Mouse (Mus musculus) CH12.LX (cell line): Measurements from ENCODE around the gene Cdc42. TPM values are rescaled to one million over a fixed set of nuclear protein-coding genes. Genes with fewer than 3 reads are reported as not detected.

Source experiments
- DNase-seq: peaks from one replicate; pipeline ENCODE4 v3.0.0-alpha.2; 2013; ENCODE audit errors: extremely low read depth
- H3K27ac ChIP-seq: 2 replicates; pipeline ENCODE4 v1.5.1; 2012; ENCODE audit warnings: low read depth, mild to moderate bottlenecking, control low read depth, moderate library complexity; ENCODE audit not compliant: insufficient read depth
- H3K27me3 ChIP-seq: replicated peaks from 2 replicates; pipeline ENCODE3; 2012; ENCODE audit warnings: inconsistent platforms
- H3K36me3 ChIP-seq, 2 experiments: replicated peaks in 1 of 2; 2 replicates each; pipeline versions ENCODE3 to v1.6.1; 2012; ENCODE audit warnings: inconsistent platforms in 1 of 2, low read length in 1 of 2, mild to moderate bottlenecking in 1 of 2, mixed read lengths in 1 of 2, moderate library complexity in 1 of 2; ENCODE audit not compliant: control insufficient read depth in 1 of 2, insufficient read depth in 1 of 2
- H3K4me1 ChIP-seq, 2 experiments: 2 replicates each; pipeline ENCODE4 v1.6.1; 2012; ENCODE audit warnings: inconsistent platforms in 1 of 2, moderate library complexity in 1 of 2; ENCODE audit not compliant: insufficient read depth in 2 of 2, control insufficient read depth in 1 of 2
- H3K4me2 ChIP-seq: 2 replicates; pipeline ENCODE4 v1.6.1; 2012; ENCODE audit warnings: low read depth, mild to moderate bottlenecking, control low read depth; ENCODE audit not compliant: poor library complexity, insufficient read depth, severe bottlenecking
- H3K4me3 ChIP-seq, 3 experiments: fragments of 150-350 bp in 1 of 3; sonication (generic) in 1 of 3; replicated peaks in 1 of 3; 2 replicates each; pipeline versions ENCODE3 to v1.5.1; 2011 to 2012; ENCODE audit warnings: low read depth in 2 of 3, low read length in 2 of 3, mild to moderate bottlenecking in 2 of 3, moderate library complexity in 2 of 3, control low read depth in 1 of 3, improper control_type of control experiment in 1 of 3, inconsistent platforms in 1 of 3, mixed read lengths in 1 of 3; ENCODE audit not compliant: poor library complexity in 1 of 3
- H3K79me2 ChIP-seq: replicated peaks from 2 replicates; pipeline ENCODE4 v1.6.1; 2012; ENCODE audit warnings: mild to moderate bottlenecking, moderate library complexity; ENCODE audit not compliant: control insufficient read depth, poor library complexity, insufficient read depth, severe bottlenecking; ENCODE audit errors: extremely low read depth
- H3K9ac ChIP-seq: 2 replicates; pipeline ENCODE4 v1.6.1; 2012; ENCODE audit warnings: low read depth, mild to moderate bottlenecking, control low read depth, moderate library complexity; ENCODE audit not compliant: insufficient read depth
- H3K9me3 ChIP-seq: replicated peaks from 2 replicates; pipeline ENCODE3; 2012; ENCODE audit warnings: low read length, inconsistent platforms, mixed read lengths
- CHD1 ChIP-seq: IDR thresholded peaks from 2 replicates; pipeline ENCODE4 v1.6.1; 2012; ENCODE audit warnings: low read depth, low read length, improper control_type of control experiment, inconsistent platforms
- CHD2 ChIP-seq: IDR thresholded peaks from 2 replicates; pipeline ENCODE4 v1.6.1; 2011; ENCODE audit warnings: low read length, improper control_type of control experiment
- CTCF ChIP-seq, 2 experiments: IDR thresholded peaks in 1 of 2; conservative IDR thresholded peaks in 1 of 2; 2 replicates each; pipeline ENCODE4 v1.5.1; 2011 to 2012; ENCODE audit warnings: low read depth in 2 of 2, low read length in 2 of 2, improper control_type of control experiment in 1 of 2, inconsistent platforms in 1 of 2, mild to moderate bottlenecking in 1 of 2, moderate library complexity in 1 of 2
- GABPA ChIP-seq: IDR thresholded peaks from 2 replicates; pipeline ENCODE4 v1.6.1; 2012; ENCODE audit warnings: low read depth, low read length, improper control_type of control experiment, inconsistent platforms; ENCODE audit not compliant: insufficient replicate concordance
- JUND ChIP-seq: conservative IDR thresholded peaks from 2 replicates; pipeline ENCODE4 v1.6.1; 2011; ENCODE audit warnings: low read depth, low read length, improper control_type of control experiment
- MAFK ChIP-seq: IDR thresholded peaks from 2 replicates; pipeline ENCODE4 v1.6.1; 2011; ENCODE audit warnings: low read length, improper control_type of control experiment; ENCODE audit not compliant: insufficient replicate concordance
- MAX ChIP-seq: IDR thresholded peaks from 2 replicates; pipeline ENCODE4 v1.6.1; 2011; ENCODE audit warnings: low read length, improper control_type of control experiment
- MAZ ChIP-seq: IDR thresholded peaks from 2 replicates; pipeline ENCODE4 v1.6.1; 2012; ENCODE audit warnings: low read depth, mild to moderate bottlenecking, inconsistent platforms, low read length, improper control_type of control experiment, moderate library complexity
- MYC ChIP-seq: IDR thresholded peaks from 2 replicates; pipeline ENCODE4 v1.6.1; 2011; ENCODE audit warnings: low read depth, mild to moderate bottlenecking, improper control_type of control experiment, low read length
- PAX5 ChIP-seq: IDR thresholded peaks from 2 replicates; pipeline ENCODE4 v1.6.1; 2012; ENCODE audit warnings: low read length, inconsistent platforms, mixed read lengths
- POLR2A ChIP-seq: IDR thresholded peaks from 2 replicates; pipeline ENCODE4 v1.6.1; 2011; ENCODE audit warnings: low read depth, mild to moderate bottlenecking, improper control_type of control experiment, low read length
- POLR2AphosphoS2 ChIP-seq: IDR thresholded peaks from 2 replicates; pipeline ENCODE4 v1.6.1; 2011; ENCODE audit warnings: low read depth, low read length, improper control_type of control experiment
- RAD21 ChIP-seq: IDR thresholded peaks from 2 replicates; pipeline ENCODE4 v1.6.1; 2011; ENCODE audit warnings: low read depth, mild to moderate bottlenecking, low read length, improper control_type of control experiment, moderate library complexity
- TBP ChIP-seq: conservative IDR thresholded peaks from 2 replicates; pipeline ENCODE4 v1.6.1; 2011; ENCODE audit warnings: low read depth, low read length, improper control_type of control experiment
- TCF12 ChIP-seq: IDR thresholded peaks from 2 replicates; pipeline ENCODE4 v1.6.1; 2014; ENCODE audit warnings: low read depth, mild to moderate bottlenecking, inconsistent platforms, low read length, improper control_type of control experiment
- UBTF ChIP-seq: IDR thresholded peaks from 2 replicates; pipeline ENCODE4 v1.6.1; 2012; ENCODE audit warnings: low read depth, mild to moderate bottlenecking, inconsistent platforms, low read length, improper control_type of control experiment, moderate library complexity
- USF1 ChIP-seq: IDR thresholded peaks from 2 replicates; pipeline ENCODE4 v1.6.1; 2014; ENCODE audit warnings: low read depth, mild to moderate bottlenecking, inconsistent platforms, low read length, improper control_type of control experiment
- ZC3H11A ChIP-seq: IDR thresholded peaks from 2 replicates; pipeline ENCODE4 v1.6.1; 2012; ENCODE audit warnings: low read depth, mild to moderate bottlenecking, inconsistent platforms, low read length, improper control_type of control experiment
- ZMIZ1 ChIP-seq: IDR thresholded peaks from 2 replicates; pipeline ENCODE4 v1.6.1; 2012; ENCODE audit warnings: low read depth, mild to moderate bottlenecking, inconsistent platforms, low read length, improper control_type of control experiment
- dilution Hi-C: fragments of 300-500 bp; cut with MboI; formaldehyde crosslinking; loops from 2 replicates; pipeline ENCODE4 v1.14.3; 2020; ENCODE audit warnings: low sequenced_read_pairs; ENCODE audit not compliant: extremely low pct_unique_long_range_greater_than_20kb, extremely low pct_ligation_motif_present
- in situ Hi-C: fragments of 300-500 bp; cut with MboI; formaldehyde crosslinking; loops from 3 replicates; pipeline ENCODE4 v1.14.3; 2019; ENCODE audit warnings: low sequenced_read_pairs, low pct_ligation_motif_present, low pct_unique_long_range_greater_than_20kb, mixed read lengths
- polyA plus RNA-seq: library from polyadenylated mRNA; unstranded; fragments of >175 nt; gene quantifications from 2 replicates; pipeline ENCODE4 v1.2.1, GENCODE M21; 2012; ENCODE audit warnings: low read depth; ENCODE audit not compliant: insufficient read length
- total RNA-seq, 2 experiments: library from RNA; depleted of rRNA; stranded (reverse); fragments of 300-350 nt in 1 of 2; fragments of >200 nt in 1 of 2; gene quantifications; 2 replicates each; pipeline ENCODE4 v1.2.3; 2012 to 2014

Gene Cdc42
- total and polyA plus RNA-seq, 3 experiments: 209 to 594 (median 378) TPM

GRCm38 (mm10) chr4:137377526-137378304 is 20.2 kb upstream of the Cdc42 start:
- no peak overlapping the region for H3K9ac ChIP-seq
- peaks cover 0 to 13% of the 10 kb centered on the region in 2 experiments for H3K36me3 ChIP-seq
- no peak for TF ChIP-seq CTCF (conservative IDR thresholded peaks at IDR 0.05 in 1 of 2, IDR thresholded peaks at IDR 0.05 in 1 of 2; ENCODE audit: low read depth in 2 of 2, low read length in 2 of 2)
- no peak for TF ChIP-seq POLR2AphosphoS2
- no peak for TF ChIP-seq GABPA
- TF ChIP-seq MAZ: no peak
- no peak for TF ChIP-seq RAD21
- TF ChIP-seq CHD2: no peak
- TF ChIP-seq POLR2A: no peak
- TF ChIP-seq UBTF: no peak
- TF ChIP-seq JUND: no peak
- no peak for TF ChIP-seq MYC
- no peak for TF ChIP-seq TCF12
- TF ChIP-seq MAX: no peak
- no peak for TF ChIP-seq ZC3H11A
- TF ChIP-seq ZMIZ1: no peak
- no peak for TF ChIP-seq MAFK
- TF ChIP-seq CHD1: no peak
- no peak for TF ChIP-seq PAX5
- no peak for TF ChIP-seq TBP
- TF ChIP-seq USF1: no peak
- no peak overlapping the region for H3K4me3 ChIP-seq
- H3K27ac ChIP-seq: no peak overlapping the region
- H3K4me1 ChIP-seq: peaks cover 11% of the 10 kb centered on the region in 2 experiments
- dilution Hi-C loops (no loop called here), in situ Hi-C loops (no loop called here)
- H3K79me2 ChIP-seq: peaks cover 6% of the 10 kb centered on the region; the same call in 1 of the 2 replicates
- DNase-seq: no peak
- H3K27me3 ChIP-seq: no peaks in the 10 kb centered on the region
- no peaks in the 10 kb centered on the region for H3K9me3 ChIP-seq
- no peak overlapping the region for H3K4me2 ChIP-seq

DNA sequence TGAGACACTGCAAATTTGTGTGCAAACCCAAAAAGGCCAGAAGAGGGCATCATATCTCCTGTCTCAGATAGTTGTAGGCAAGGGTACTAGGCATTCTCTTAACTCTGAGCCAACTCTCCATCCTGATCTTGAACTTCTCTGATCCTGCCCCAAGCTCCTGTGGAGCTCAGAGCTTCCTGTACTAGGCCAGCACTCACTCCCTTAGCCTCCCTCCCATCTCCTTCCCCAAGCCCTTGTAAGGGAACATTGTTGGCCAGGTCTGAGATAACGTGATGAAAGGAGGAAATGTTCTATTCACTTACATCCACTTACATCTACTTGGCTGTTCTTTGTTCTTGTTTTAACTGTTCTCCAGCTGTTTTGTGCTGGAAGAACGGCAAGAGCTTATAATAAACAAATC is 19.3 kb upstream of the Cdc42 start:
- no peak overlapping the region for H3K4me3 ChIP-seq

More for the DNA sequence above, 19.3 kb upstream of the Cdc42 start:
- DNase-seq: no peak
- Histone ChIP-seq H3K27me3 (no peaks in the 10 kb centered on the region), H3K9me3 (no peaks in the 10 kb centered on the region), H3K36me3 (peaks cover 0 to 13% of the 10 kb centered on the region in 2 experiments), H3K4me1 (peaks cover 11% of the 10 kb centered on the region in 2 experiments), H3K4me2 (no peak overlapping the region), H3K27ac (no peak overlapping the region), H3K79me2 (peaks cover 6% of the 10 kb centered on the region; the same call in 1 of the 2 replicates), H3K9ac (no peak overlapping the region)
- in situ Hi-C loops (no loop called here), dilution Hi-C loops (no loop called here)
- no peak for TF ChIP-seq POLR2A
- TF ChIP-seq CTCF (conservative IDR thresholded peaks at IDR 0.05 in 1 of 2, IDR thresholded peaks at IDR 0.05 in 1 of 2; ENCODE audit: low read depth in 2 of 2, low read length in 2 of 2): peak in 1 of 2 experiments; percentile 27; a peak in 2 of 4 replicates
